Mouse (Mus musculus): ENCODE measurements at regions not wholly inside any gene's neighbourhood (a gene's known extent, or its start where the extent isn't known, plus 50 kb on each side); places are given as distances from the start of the nearest gene placed in this dataset.

- Histone ChIP-seq H3K4me1 (ENCODE audit: insufficient read depth) (no peaks in the 10 kb centered on the region), H3K9ac (no peak overlapping the region), H3K36me3 (ENCODE audit: insufficient read depth) (no peaks in the 10 kb centered on the region), H3K9me3 (ENCODE audit: low read length) (no peaks in the 10 kb centered on the region), H3K27ac (ENCODE audit: low read depth, low read length) (no peak overlapping the region; the same call in 1 of the 2 replicates), H3K27me3 (ENCODE audit: insufficient read depth, low read length) (no peaks in the 10 kb centered on the region), H3K4me3 (ENCODE audit: low read depth, low read length) (no peak overlapping the region), H3K4me2 (ENCODE audit: low read depth) (no peak overlapping the region)
- DNase-seq (no peak), ATAC-seq (no peak)
- no peak for TF ChIP-seq CTCF (IDR thresholded peaks at IDR 0.05; ENCODE audit: low read depth)
- 50% methylated on average over 17 of the region's 17 CpGs for WGBS
Observed at GRCm38 (mm10) chr13:37468304-37469178, 123.5 kb downstream of the Ly86 start.

DNA sequence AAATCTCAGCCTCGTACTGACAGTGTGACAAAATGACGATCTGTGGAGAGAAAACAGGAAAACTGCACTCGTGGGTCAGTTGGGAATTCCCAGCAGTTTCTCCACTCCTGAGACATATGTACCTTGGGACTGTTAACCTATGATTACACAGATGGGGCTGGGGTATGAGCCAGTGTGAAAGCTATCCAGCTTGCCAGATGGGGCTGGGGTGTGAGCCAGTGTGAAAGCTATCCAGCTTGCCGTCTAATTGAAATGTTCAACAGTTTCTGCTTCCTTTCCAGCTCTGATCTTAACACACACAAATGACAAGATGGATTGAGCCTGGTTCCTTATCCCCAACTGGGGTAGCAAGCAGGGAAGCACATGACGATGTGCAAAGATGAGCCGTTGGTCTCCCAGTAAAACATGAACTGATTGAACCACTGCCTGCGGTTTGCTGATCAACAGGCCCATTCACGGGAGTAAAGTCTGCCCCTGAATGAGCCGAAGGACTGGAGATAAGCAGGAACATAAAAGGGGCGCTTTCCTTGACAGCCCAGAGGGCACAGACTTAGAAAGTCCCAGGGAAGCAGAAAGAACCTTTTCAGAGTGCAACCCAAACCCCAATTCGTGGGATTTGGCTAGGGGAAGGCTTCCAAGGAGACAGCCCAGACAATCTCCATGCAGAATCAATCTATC, 125.4 kb downstream of the Ly86 start:
- Histone ChIP-seq H3K4me3 (ENCODE audit: low read depth, low read length) (no peak overlapping the region), H3K4me1 (ENCODE audit: insufficient read depth) (no peaks in the 10 kb centered on the region), H3K36me3 (ENCODE audit: insufficient read depth) (no peaks in the 10 kb centered on the region), H3K27ac (ENCODE audit: low read depth, low read length) (no peak overlapping the region), H3K9me3 (ENCODE audit: low read length) (no peaks in the 10 kb centered on the region), H3K4me2 (ENCODE audit: low read depth) (no peak overlapping the region), H3K9ac (no peak overlapping the region), H3K27me3 (ENCODE audit: insufficient read depth, low read length) (no peaks in the 10 kb centered on the region)
- 43% methylated on average over 11 of the region's 11 CpGs for WGBS
- peak; percentile 40; the same call in 1 of the 2 replicates for ATAC-seq
- DNase-seq, result no peak
- TF ChIP-seq CTCF (IDR thresholded peaks at IDR 0.05; ENCODE audit: low read depth), result no peak

DNA sequence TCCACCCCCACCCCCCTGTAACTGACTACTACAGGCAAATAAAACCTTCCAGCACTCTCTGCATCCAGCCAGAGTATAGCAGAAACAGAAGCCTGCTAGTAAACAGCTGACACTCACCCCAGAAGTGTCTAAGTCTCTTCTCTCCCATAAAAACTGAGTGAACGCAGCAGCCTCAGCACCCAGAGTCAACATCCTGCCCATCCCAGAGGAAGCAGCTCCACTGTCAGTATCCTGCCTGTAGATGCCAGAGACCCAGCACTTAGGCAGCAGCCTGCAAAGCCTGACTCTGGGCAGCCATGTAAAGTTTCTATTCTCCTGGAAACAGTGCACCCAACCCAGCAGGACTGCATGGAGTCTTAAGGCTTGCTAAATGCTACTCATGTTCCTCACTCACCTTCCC, 128.4 kb downstream of the Ly86 start:
- H3K4me1 ChIP-seq (ENCODE audit: insufficient read depth), result peaks cover 6% of the 10 kb centered on the region; the same call in 1 of the 2 replicates
- no peak for ATAC-seq
- H3K27ac ChIP-seq (ENCODE audit: low read depth, low read length), result no peak overlapping the region
- WGBS, result 69% methylated on average over 1 of the region's 1 CpGs
- TF ChIP-seq CTCF (IDR thresholded peaks at IDR 0.05; ENCODE audit: low read depth), result no peak
- H3K4me3 ChIP-seq (ENCODE audit: low read depth, low read length), result no peak overlapping the region
- H3K9me3 ChIP-seq (ENCODE audit: low read length), result no peaks in the 10 kb centered on the region
- no peak overlapping the region for H3K4me2 ChIP-seq (ENCODE audit: low read depth)
- no peak overlapping the region for H3K9ac ChIP-seq
- H3K36me3 ChIP-seq (ENCODE audit: insufficient read depth), result no peaks in the 10 kb centered on the region
- DNase-seq, result no peak
- no peaks in the 10 kb centered on the region for H3K27me3 ChIP-seq (ENCODE audit: insufficient read depth, low read length)

GRCm38 (mm10) chr13:37475804-37476203, 130.8 kb downstream of the Ly86 start:
- no peak overlapping the region for H3K4me3 ChIP-seq (ENCODE audit: low read depth, low read length)
- 82% methylated on average over 3 of the region's 3 CpGs for WGBS
- no peak overlapping the region for H3K4me2 ChIP-seq (ENCODE audit: low read depth)
- no peak for DNase-seq
- H3K36me3 ChIP-seq (ENCODE audit: insufficient read depth), result no peaks in the 10 kb centered on the region
- no peaks in the 10 kb centered on the region for H3K9me3 ChIP-seq (ENCODE audit: low read length)
- H3K27me3 ChIP-seq (ENCODE audit: insufficient read depth, low read length), result no peaks in the 10 kb centered on the region
- H3K27ac ChIP-seq (ENCODE audit: low read depth, low read length), result no peak overlapping the region
- no peak for ATAC-seq
- peaks cover 7% of the 10 kb centered on the region; the same call in 1 of the 2 replicates for H3K4me1 ChIP-seq (ENCODE audit: insufficient read depth)
- H3K9ac ChIP-seq, result no peak overlapping the region
- TF ChIP-seq CTCF (IDR thresholded peaks at IDR 0.05; ENCODE audit: low read depth), result no peak

- Histone ChIP-seq H3K27me3 (ENCODE audit: insufficient read depth, low read length) (no peaks in the 10 kb centered on the region), H3K9ac (no peak overlapping the region), H3K9me3 (ENCODE audit: low read length) (no peaks in the 10 kb centered on the region), H3K4me1 (ENCODE audit: insufficient read depth) (peaks cover 7% of the 10 kb centered on the region; the same call in 1 of the 2 replicates), H3K27ac (ENCODE audit: low read depth, low read length) (no peak overlapping the region), H3K4me2 (ENCODE audit: low read depth) (no peak overlapping the region), H3K4me3 (ENCODE audit: low read depth, low read length) (no peak overlapping the region), H3K36me3 (ENCODE audit: insufficient read depth) (no peaks in the 10 kb centered on the region)
- TF ChIP-seq CTCF (IDR thresholded peaks at IDR 0.05; ENCODE audit: low read depth), result no peak
- no peak for ATAC-seq
- 66% methylated on average over 13 of the region's 13 CpGs for WGBS
- DNase-seq, result no peak
Observed at GRCm38 (mm10) chr13:37476256-37477053, 131.4 kb downstream of the Ly86 start.

- no peak for DNase-seq
- Histone ChIP-seq H3K4me1 (ENCODE audit: insufficient read depth) (peaks cover 7% of the 10 kb centered on the region; the same call in 1 of the 2 replicates), H3K27me3 (ENCODE audit: insufficient read depth, low read length) (no peaks in the 10 kb centered on the region), H3K4me3 (ENCODE audit: low read depth, low read length) (peak overlapping the region; percentile 29), H3K9ac (0 out of 2 replicates have a peak overlapping the region, but pooled peaks have one; percentile 45), H3K36me3 (ENCODE audit: insufficient read depth) (no peaks in the 10 kb centered on the region), H3K27ac (ENCODE audit: low read depth, low read length) (no peak overlapping the region), H3K4me2 (ENCODE audit: low read depth) (peak overlapping the region; percentile 54), H3K9me3 (ENCODE audit: low read length) (no peaks in the 10 kb centered on the region)
- TF ChIP-seq CTCF (IDR thresholded peaks at IDR 0.05; ENCODE audit: low read depth), result no peak
- ATAC-seq, result peak; percentile 15; the same call in 1 of the 2 replicates
- WGBS, result 26% methylated on average over 6 of the region's 6 CpGs
Observed at GRCm38 (mm10) chr13:37477342-37477741, 132.3 kb downstream of the Ly86 start.

Data from forebrain, postnatal 0 days (tissue).